Mouse (Mus musculus) cerebellum, adult 9-11 months (tissue): Measurements from ENCODE around the gene Gmpr2.

ENCODE experiments used
- DNase-seq: peaks from one replicate; pipeline ENCODE4 v3.0.0; 2022

Gmpr2 gene

DNA sequence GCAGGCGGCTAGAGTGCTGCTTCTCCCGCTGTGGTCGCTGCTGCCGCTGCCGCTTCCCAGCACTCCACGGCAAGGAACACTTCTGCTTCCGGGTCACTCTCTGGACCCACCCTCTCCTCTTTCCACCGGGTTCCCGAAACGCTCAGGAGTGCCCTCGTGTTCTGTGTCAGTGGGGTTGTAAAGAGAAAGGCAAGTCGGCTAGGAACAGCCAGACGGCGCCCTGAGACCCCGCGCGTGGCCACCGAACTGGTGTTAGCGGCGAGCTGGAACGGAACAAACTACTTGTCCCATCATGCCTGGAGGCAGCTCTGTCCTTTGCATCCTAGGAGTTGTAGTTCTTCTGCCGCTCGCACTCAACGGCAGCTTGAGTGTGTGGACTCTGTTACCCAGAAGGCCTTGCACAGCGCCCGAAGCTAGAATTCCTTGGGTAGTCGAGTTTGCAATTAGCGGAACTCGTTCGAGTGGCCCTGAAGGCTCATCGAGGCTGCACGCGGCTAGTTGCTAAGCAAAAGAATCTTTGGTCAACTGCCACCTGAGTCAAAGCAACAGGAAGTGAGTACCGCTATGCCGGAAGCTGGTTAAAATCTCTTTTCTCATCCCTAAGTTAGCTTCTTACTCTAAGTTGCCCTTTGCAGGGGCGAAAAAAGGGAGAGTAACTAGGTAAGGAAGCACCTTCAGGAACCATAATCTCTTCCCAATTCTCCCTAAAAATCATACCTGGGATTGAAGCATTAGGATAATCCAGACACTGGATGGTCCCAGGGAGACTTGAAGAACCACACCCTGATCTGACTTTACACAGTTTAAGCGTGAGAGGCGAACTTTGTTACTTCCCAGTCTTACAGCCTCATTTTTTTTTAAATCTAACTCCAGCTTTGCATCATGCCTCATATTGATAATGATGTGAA, at the start of gene Gmpr2, which contains the start of gene Nedd8:
TSS of gene Gmpr2 (plus strand) at position 109 of the 908 bp plus-strand sequence.
TSS of gene Nedd8 (minus strand) at position 292 of the 908 bp plus-strand sequence.
- peak; percentile 93 for DNase-seq

DNA sequence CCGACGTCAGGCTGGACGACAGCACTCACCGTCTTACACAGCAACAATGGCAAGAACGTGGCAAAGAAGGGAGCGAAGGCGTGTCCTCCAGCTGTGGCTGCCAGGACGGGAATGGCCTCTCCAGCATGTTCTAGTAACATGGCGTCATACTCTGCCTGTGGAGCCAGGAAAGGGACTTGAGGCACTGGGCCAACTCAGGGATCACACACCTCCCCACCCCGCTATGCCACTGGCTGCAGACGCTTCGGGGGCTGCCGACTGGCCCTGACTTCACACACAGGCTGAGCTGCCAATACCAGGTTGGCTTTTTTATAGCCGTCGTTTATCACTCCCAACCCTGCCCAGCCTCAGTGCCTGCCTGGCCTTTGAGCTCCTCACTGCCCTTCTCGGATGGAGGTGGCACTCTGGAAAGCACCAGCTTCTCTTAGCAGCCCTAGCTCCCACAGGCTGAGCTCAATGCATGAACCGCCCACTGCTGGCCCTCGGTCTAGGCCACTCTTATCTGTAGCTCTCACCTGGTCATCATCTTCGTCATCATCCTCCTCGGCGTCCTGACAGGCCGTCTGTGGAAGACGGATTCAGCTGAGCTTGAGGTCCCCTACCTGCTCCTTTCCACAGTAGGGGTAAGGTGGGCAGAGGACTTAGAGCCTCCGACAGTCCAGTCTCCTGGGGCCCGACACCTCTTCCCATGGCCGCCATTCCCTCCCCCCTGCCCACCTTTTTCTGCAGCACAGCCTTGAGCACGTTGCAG, 43.5 kb upstream of the Gmpr2 start:
- DNase-seq: no peak

DNA sequence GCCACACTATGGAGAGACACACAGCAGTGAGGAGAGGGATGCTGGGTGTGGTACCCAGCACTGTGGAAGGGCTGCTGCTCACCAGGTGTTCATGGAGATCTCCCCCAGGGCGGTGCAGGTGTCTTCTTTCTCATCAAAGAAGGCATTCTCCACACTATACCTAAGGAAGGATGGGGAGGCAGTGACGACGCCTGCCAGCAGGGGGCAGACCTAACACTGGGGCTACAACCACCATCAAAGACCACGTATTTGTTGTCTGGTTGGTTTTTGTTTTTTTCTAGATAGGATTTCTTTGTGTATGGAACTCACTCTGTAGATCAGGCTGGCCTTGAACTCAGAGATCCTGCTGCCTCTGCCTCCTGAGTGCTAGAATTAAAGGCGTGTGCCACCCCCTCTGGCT, 42.4 kb upstream of the Gmpr2 start:
- DNase-seq: no peak

DNA sequence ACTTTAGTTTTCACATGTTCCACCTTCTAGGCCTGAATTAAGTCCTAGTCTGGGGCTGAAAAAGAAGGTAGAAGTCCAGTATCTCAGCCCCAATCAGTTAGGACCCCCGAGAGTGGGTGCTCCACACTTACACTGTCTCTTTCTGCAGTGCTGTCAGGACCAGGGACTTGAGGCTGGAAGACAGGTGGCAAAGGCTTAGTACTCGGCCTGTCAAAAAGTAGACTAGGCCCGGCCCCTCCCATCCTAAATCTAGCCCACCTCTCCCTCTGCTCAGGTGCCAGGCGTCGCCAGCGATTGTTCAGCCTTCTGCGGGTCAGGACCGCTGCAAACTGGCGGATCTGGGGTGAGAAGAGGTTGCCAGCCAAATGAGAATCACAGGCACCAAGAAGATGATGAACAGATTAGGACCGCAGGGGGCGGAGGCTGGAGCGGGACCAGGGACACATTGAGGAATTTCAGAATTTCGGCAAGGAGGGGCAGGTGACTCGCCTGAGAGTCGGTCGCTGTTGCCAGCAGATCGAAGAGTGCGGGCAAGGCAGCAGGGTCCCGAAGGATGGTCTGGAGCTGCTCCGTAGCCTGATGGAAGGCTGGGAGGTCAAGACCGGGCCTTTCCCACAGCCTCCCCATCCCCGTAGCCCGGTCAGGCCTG, 36.7 kb upstream of the Gmpr2 start:
- peak; percentile 71 for DNase-seq

DNA sequence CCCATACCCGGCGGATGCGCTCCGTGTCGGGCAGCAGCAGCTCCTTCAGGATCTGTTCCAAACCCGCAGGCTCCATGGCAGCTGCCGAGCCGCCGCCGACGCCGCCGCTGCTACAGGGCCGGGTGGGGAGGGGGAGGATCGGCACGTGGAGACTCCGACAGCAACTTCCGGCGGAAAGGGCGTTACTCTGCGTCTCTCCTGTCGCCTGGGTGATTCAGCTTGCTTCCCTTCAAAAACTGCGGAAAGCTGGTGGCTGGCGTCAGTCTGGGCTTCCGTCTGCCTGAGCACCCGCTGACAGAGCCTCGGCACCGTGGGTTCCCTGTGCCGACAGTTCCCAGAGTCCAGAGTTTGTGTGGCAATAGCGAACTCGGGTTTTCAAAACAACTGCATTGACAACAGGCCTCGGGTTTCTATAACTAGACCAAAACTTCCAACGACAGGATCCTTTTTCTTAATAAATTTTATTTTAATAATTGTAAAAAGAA, 36.2 kb upstream of the Gmpr2 start, which contains the start of gene Ipo4:
TSS of gene Ipo4 (minus strand) at position 435 of the 485 bp plus-strand sequence.
- peak; percentile 84 for DNase-seq

DNA sequence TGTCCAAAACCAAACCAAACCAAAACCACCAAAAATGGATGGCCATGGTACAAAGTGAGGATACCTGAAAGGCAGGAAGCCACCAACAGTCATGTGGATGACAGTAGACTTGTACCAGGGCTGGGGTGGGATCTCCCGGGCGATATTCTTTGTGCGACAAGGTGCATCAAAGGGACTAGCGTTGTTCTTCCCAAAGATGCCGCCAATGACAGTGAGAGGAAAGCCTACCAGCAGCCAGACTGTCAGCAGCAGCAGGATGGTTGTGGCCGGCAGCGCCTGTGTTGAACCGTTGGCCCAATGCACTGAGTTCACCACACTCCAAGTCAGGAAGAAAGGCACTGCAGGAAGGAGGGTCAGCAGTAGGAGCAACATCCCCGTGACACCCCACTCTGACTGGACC, 33.9 kb upstream of the Gmpr2 start, which contains the start of gene Gm49378:
TSS of gene Gm49378 (minus strand) at position 101 of the 400 bp plus-strand sequence.
- no peak for DNase-seq

DNA sequence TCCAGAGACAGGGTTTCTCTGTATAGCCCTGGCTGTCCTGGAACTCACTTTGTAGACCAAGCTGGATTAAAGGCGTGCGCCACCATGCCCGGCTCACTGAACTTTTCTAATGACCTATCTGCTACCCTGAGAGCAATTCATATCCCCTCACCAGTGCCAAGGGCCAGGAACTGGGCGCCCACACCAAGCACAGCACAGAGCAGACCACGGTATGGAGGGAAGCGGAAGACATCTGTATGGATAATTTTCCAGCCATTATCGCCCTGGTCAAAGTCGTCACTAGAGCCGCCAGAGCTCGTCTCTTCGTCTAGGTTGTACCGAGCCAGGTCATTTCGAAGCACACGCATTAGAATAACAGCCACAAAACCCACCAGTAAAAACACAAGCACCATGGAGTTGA, 30.9 kb upstream of the Gmpr2 start:
- no peak for DNase-seq

DNA sequence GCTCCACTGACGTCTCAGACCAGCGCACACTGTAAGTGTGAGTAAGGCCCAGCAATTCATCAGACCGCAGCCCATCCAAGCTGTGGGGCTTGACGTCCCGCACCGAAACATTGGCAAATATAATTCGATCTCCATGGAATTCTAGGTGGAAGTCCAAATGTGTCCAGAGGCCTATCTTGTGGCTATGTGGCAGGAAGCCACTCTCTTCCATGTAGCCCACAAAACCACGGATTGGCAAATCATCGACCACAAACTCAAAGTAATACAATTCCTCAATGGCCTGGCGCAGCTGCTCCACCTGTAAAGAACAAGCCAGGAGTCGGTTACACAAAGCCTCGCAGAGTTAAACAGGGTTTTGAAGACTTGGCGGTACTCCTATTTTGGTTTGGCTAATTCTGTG, 30.4 kb upstream of the Gmpr2 start:
- DNase-seq: no peak

DNA sequence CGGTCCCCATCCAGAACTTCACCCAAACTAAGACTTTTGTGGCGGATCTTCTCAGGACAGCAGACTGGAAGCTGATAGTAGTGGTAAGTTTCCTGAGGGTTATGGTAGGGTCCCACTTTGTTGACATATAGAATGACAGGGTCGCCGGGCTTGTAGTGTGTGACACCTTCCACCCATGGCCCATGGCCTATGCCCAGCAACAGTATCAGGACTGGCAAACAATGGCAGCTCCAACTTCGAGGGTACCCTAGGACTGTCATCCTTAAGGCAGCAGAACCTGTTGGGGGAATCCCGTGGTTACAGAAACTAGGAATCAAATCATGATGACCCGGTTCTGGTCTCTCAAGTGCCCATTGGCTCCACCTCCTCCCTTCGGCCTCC, 29.1 kb upstream of the Gmpr2 start:
- DNase-seq: no peak

DNA sequence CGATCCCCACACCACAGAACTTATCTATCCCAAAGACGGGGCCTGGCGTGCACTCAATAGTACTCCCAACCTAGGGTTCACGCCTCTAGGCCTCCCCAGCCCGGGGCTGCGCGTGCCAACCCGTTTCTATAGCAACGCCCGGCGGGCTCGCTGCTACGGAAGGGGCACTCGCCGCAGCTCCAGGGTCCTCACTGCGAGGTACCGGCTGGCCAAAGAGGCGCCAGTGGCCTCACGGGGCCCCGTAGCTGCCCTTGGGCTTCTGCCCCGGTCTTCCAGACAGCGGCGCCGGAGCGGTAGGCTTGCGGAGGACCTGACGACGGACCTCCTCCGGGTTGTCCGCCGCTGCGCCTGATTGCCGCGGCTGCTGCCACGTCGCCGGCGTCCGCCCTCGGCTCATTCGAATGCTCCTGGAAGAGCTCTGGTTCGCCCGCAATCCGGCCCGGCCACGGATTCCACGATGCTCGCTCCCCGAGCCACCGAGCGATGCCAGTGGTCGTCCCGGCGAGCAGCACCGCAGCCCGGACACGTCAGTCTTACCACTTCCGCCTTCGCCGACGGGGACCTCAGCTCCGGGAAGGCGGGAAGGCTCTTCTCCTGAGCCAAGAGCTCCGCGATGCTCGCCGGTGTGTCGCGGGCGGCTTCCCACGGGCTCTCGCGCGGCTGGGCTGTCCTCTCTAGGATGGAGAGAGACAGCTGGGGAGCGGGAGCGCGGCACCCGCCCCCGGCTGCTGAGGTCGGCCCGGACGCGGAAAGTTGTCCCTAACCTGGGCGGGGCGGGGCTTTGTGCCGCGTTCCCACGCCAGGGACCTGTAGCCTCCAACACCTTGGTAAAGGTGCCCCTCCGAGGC, 28.5 kb upstream of the Gmpr2 start, which contains the start of gene Tm9sf1:
TSS of gene Tm9sf1 (minus strand) at position 747 of the 848 bp plus-strand sequence.
- DNase-seq: peak; percentile 89

DNA sequence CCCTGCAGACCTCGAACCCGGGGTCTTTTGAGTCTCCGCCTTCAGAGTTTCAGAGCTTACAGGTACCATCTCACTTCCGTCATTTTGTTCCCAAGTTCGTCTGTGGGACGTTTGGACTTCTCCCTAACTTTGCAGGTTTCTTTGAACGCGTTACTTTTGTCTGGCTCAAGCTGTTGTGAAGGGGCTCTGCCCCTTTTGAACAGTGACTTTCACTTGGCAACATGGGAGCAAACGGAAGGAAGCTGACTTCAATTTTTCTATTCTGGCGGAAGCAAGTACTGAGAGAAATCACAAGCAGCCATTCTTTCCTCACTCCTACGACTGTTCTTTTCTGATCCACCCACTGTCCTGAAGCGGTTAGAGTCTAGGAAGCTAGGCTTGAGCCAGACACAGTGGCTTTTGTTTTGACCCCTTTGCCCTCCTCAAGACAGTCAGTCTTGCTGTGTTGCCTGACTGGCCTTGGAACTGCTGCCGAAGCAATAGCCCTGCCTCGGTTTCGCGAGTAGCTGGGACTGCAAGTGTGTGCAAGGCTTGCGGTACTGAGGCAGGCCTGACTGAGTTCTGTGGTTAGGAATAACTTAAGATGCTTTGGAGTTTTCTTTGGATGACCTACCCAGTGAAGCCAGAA, 27.4 kb upstream of the Gmpr2 start:
- no peak for DNase-seq

DNA sequence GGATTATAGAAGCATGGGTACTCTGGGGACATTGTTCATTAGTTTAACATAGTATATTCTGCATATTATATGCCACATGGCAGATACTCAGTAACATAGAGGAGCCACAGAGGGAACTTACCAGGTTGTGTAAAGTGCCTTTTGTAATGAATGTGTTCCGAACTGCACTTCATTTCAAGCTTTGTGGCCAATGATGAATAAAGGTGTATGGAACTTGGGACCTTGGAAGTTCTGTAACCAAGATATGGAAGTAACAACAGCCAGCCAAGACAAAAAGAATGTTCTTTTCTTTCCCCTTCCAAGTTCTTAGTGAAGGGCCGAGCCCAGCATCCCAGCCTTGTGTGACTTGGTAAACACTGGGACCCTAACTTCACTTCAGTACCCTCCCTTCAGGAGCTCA, 21.9 kb upstream of the Gmpr2 start, which contains the start of gene Tssk4:
TSS of gene Tssk4 (plus strand) at position 301 of the 400 bp plus-strand sequence.
- DNase-seq: no peak

DNA sequence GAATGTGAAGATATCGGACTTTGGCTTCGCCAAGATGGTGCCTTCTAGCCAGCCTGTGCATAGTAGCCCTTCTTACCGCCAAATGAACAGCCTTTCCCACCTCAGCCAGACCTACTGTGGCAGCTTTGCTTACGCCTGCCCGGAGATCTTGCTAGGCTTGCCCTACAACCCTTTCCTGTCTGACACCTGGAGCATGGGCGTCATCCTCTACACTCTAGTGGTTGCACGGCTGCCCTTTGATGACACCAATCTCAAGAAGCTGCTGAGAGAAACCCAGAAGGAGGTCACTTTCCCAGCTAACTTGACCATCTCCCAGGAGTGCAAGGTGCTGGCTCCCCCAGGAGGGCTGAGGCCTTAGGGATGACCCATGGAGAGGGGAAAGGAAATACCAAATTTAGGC, 20.2 kb upstream of the Gmpr2 start:
- no peak for DNase-seq

DNA sequence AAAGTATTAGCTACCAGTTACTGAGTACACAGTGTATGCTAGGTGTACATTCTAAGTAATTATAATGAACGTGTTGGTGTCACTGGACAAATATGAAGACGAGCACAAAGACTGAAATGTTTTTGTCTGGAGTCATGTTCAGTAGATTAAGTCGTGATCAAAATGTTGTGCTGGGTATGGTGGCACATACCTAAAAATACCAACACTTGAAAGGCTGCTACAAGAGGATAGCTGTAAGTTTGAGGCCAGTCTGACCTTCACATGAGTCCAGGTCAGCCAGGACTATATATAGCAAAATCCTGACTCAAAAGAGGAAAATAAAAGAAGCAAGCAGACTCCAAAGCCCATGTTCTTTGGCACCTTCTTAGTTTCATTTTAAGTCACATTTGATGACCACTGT, 14.8 kb upstream of the Gmpr2 start:
- no peak for DNase-seq

DNA sequence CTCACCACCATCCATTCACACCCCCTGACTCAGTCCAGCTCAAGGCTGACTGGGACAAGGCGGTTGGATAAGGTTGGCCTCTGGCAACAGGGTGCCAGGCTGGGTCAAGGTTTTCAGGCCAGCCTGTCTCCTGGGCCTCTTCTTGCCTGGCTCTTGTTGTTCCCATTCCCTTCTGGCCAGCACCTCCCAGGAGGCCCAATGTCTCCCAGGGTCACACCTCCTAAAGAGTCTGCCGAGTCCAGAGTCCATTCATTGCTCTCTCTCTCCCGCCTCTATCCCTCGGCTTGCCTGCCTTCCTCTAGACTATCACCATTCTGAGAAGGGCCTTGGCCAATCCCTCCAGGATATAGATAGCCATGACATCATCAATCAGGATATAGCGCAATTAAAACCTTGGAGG, 13.7 kb upstream of the Gmpr2 start:
- no peak for DNase-seq

DNA sequence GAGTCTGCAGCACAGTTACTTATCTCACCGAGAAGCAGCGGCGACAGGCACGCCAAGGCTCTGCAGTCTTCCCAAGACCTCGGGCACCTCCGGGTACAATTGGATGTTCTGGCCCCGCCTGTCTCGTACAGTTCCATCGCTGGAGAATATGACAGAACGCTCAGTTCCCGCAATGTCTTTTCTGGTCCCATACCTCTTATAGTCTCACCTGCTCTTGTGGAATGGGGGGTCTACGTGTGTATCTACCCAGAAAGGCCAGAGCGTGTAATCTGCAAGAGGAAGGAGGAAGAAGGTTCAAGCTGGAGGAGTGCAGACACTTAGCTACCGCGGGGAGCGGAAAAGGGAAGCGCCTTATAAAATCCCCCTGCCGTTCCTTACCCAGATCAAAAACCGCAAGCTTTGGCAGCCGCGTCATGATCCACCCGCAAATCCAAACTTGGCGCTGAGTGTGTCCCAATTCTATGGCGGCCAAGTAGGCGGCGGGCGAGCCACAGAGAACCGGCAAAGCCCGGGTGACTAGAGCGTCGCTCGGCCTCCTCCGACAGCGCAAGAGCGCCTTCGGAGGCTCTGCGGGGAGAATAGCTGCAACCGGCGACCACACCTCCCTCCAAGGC, 11.7 kb upstream of the Gmpr2 start, which contains the start of gene Mdp1:
TSS of gene Mdp1 (minus strand) at position 549 of the 614 bp plus-strand sequence.
- peak; percentile 78 for DNase-seq

DNA sequence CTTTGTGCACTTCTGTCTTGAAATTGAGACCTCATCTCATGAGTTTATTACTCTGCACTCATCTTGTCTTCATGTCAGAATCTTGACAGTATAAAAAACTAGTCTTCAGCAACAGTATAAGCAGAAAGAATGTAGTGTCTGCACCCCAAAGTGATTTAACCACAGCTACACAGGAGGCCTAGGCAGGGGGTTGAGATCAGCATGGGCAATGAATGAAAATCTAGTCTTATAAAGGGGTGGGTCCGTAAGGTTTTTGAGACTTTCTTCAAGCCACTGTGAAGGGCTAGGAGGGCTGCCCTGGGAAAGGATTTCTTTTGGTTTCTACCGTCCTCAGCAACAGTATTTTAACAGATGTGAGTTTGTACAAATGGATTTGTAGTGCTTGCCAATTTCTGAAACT, 11.1 kb upstream of the Gmpr2 start:
- DNase-seq: no peak

DNA sequence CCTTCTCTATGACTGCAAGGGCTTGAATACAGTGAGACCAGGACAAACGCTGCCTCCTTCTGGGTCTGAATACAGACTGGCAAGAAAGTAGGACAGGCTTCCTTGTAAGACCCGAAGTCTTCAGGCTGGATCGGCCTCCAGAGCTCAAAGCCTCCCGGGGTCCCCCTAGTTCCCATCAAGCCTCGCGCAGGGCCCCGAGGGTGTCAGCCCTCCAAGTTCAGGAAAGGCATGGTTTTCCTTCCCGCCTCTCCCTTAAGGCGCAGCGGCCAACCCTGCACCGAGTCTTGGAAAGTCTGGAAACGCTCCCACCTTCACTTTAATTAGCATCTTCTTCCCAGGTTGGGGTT, 282 bp upstream of the Gmpr2 start:
- DNase-seq: no peak

DNA sequence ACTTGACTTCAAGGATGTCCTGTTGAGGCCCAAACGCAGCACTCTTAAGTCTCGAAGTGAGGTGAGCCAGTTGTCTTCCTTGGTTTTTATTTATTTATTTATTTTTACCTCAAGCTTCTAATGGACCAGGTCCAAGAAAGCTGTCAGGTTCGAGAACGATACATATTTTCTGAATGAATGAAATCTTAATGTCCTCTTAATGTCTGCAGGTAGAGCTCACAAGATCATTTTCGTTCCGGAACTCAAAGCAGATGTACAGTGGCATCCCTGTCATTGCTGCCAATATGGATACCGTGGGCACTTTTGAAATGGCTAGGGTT, 960 bp downstream of the Gmpr2 start:
- no peak for DNase-seq

DNA sequence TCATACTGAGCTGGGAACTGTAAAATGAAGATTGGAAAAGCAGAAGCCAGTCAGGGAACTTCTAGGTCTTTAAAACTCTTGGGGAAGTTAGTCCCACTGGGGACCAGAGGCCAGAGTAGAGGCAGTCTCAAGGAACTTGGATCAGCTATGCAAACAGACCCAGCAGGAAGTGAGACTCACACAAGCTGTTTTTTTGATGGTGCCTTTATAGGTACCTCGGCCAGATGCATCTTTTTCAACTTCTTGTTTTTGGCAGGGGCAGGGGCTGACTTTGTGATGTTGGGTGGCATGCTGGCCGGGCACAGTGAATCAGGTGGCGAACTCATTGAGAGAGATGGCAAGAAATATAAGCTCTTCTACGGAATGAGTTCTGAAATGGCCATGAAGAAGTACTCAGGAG, 5.9 kb downstream of the Gmpr2 start:
- DNase-seq: no peak
